Mouse (Mus musculus) hematopoietic stem cell, adult 5-6 weeks (primary cell): ENCODE results near the gene Trabd. TPM values are rescaled to one million over a fixed set of nuclear protein-coding genes. Genes with fewer than 3 reads are reported as not detected.

Source experiments
- ATAC-seq, 2 experiments: fragments of 125-278 bp in 1 of 2; replicated peaks in 1 of 2; 2 replicates each; pipeline ENCODE4 v1.8.0; 2016 to 2017; ENCODE audit warnings: inconsistent platforms in 2 of 2, mild to moderate bottlenecking in 2 of 2, moderate number of reproducible peaks in 2 of 2, low read depth in 1 of 2, moderate TSS enrichment in 1 of 2; ENCODE audit not compliant: low FRiP score in 2 of 2, poor library complexity in 2 of 2, severe bottlenecking in 2 of 2, insufficient read depth in 1 of 2, low TSS enrichment in 1 of 2
- total RNA-seq: library from RNA; stranded (forward); fragments of 172-1452, 232-1000 nt; gene quantifications from 2 replicates; pipeline ENCODE4 v1.2.3, GENCODE M21; 2017

Gene Trabd
- 22.6 and 33.2 TPM in 2 replicates for total RNA-seq

- ATAC-seq = peak; percentile 15 to 25; a peak in 3 of 4 replicates
These were observed at the start of gene Trabd for GRCm38 (mm10) chr15:89074613-89075477. Gene Trabd (plus strand): TSS chr15:89075124.

DNA sequence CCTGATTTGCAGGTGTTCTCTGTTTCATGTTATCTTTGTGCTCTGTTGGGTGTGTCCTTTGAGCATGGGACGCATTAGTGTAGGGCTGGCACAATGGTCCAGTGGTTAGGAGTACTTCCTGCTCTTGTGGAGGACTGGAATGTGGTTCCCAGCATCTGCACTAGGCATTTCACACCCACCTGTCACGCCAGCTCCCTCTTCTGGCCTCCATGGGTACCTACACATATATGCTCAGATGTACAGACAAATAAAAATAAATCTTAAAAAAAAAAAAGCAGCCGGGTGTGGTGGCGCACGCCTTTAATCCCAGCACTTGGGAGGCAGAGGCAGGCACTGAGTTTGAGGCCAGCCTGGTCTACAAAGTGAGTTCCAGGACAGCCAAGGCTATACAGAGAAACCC is 30.5 kb upstream of the Trabd start:
- ATAC-seq = no peak

- ATAC-seq = no peak
These were observed 28.6 kb upstream of the Trabd start for GRCm38 (mm10) chr15:89046356-89046755.

DNA sequence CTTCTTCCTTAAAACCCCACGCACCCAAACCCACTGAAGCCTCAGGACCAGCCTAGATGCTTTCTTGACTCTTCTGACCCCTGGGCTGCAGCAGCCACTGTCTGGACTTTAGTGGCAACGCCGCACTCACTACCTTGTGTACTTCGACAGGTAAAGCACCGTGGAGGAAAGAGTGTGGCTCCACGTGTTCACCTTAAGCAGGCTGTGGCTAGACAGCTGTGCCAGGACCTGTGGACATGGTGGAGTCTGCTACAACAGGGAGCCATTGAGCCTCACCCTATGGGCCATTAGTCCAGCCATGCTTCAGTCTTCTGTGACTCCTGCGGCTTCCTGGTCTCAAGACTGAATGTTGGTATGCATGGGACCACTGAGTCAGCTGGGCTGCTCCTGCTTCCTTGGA is 20.3 kb upstream of the Trabd start:
- no peak for ATAC-seq

GRCm38 (mm10) chr15:89058736-89059135 is 16.2 kb upstream of the Trabd start:
- ATAC-seq = no peak

DNA sequence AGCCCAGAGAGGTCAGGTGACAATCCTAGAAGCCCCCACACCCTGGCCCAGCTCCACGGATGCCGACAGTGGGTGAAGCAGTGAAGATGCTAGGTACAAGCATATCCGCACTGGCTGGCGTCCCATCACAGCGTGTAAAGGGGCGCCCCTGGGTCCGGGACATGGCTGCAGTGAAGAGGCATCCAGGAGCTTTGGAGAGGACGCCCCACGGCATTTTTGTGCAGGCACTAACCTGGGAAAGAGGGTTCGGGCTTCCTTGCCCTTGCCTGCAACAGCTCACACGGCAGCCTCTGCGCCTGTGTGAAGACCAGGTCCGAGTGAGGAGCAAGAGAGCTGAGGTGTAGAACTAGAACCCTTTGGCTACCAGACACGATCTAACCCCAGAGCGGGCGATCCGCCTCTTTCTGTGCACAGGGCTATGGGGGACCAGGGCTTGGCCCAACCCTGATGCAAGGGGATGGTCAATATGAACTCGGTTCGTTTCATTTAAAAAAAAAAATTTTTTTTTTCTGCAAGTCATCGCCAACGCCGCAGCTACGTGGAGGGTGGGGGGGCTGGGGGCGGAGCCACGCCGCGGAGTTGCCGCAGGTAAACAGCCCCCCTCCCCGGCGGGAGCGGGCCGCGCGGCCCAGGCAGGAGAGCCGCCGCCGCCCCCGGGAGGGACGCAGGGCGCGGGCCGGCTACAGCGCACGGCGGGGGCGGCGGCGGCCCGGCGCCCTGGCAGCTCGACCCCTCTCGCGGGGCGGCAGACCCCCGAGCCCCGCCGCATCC is 15.6 kb upstream of the Trabd start, which contains the start of gene Panx2:
Panx2 (plus strand) TSS at position 574 of the 771 bp plus-strand sequence.
- ATAC-seq = peak; percentile 18 to 43; a peak in 2 of 4 replicates

GRCm38 (mm10) chr15:89060032-89060681 is 14.8 kb upstream of the Trabd start:
- peak in 1 of 2 experiments; percentile 26; a peak in 1 of 4 replicates for ATAC-seq

DNA sequence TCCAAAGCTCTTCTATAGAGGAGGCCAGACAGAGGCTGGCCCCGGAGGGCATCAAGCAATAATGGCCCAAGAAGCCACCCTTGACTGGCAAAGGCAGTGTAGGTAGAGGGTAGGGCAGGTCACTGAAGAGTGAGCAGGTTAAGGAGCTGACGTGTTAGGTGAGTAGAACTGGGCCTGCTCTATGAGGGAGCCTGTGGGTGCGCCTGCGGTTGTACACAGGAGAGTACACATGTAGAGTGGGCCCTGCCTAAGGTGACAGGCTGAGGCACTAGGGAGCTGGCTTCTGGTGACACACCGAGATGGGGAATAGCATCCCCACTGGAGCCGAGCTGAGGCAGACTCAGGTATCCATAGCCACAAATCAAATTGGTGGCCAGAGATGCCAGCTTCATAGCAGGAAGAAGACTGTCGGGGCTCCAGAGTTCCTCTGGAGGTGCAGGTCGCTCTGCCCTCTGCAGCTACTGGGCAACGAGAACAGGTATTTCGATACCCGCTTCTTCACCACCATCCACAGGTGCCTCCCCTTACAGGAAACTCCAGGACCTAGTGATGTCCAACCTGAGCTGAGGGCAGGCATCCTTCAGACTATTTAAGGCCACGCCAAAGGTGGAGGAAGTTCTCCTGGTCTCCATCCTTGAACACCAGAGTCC is 14.0 kb upstream of the Trabd start:
- ATAC-seq = no peak

- no peak for ATAC-seq
These were observed 13.0 kb upstream of the Trabd start for GRCm38 (mm10) chr15:89061761-89062517.

GRCm38 (mm10) chr15:89062518-89062910 is 12.4 kb upstream of the Trabd start:
- ATAC-seq = no peak

DNA sequence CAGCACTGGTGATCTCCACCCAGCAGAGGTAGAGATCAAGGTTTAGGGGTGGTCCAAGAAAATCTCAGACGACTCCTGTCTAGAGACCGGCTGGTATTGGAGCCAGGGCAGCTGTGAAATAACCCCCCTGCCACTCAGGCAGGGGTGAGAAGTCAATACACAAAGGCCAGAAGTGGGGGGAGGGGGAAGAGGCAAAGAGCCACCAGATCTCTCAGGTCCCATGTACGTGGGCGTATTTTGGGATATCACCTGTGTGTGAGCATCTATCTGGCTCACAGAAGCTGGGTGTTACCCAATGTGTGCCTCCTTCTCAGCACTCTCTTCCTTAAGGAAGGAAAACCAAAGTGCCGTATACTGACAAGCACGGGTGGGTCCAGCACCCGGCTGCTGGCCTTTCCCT is 11.9 kb upstream of the Trabd start:
- no peak for ATAC-seq

DNA sequence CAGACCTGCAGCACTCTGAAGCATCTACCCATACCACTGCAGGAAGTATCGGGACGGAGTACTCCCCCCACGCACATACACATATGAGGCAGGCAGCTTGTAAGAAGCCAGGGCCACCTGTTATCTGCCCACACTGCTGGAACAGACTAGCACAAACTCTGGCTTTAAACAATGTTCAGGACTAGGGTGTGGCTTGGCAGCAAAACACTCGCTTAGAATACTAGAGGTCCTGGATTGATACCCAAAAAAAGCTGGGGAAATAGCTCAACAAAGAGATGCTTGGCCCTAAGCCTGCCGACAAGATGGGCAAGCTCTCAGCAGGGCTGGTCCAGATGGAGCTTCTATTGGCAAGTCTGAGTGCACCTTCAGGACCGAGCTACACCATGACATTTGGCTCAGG is 11.4 kb upstream of the Trabd start:
- no peak for ATAC-seq

DNA sequence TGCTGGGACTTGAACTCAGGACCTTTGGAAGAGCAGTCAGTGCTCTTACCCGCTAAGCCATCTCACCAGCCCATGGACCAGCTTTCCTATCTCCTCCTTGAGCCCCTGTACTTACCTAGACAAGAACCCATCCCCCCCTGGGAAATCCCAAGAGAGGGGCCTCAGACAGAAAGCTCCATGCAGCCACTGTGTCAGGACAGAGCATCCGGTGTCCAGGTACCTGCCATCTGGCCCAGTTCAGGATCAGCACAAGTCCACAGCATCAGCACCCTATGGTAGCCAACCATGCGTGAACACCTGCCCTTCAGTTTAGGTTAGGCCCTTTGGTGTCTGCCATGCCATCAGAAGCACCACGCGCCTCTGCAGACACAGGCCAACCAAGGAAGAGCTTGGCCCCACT is 10.0 kb upstream of the Trabd start:
- no peak for ATAC-seq

- ATAC-seq = peak; percentile 57 to 58; a peak in 3 of 4 replicates
These were observed 7.3 kb upstream of the Trabd start for GRCm38 (mm10) chr15:89067609-89068008.

DNA sequence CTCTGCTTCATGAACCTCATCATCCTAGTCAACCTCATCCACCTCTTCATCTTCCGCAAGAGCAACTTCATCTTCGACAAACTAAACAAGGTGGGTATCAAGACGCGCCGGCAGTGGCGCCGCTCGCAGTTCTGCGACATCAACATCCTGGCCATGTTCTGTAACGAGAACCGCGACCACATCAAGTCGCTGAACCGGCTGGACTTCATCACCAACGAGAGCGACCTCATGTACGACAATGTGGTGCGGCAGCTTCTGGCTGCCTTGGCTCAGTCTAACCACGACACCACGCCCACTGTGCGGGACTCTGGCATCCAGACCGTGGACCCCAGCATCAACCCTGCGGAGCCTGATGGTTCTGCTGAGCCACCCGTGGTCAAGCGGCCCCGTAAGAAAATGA is 6.7 kb upstream of the Trabd start:
- no peak for ATAC-seq

- ATAC-seq = no peak
These were observed 5.5 kb upstream of the Trabd start for GRCm38 (mm10) chr15:89069336-89069840.

GRCm38 (mm10) chr15:89070606-89071005 is 4.3 kb upstream of the Trabd start:
- ATAC-seq = no peak
